Mouse (Mus musculus) left cerebral cortex, postnatal 4 days (tissue): ENCODE results near the gene Cfl2. TPM values are rescaled to one million over a fixed set of nuclear protein-coding genes. Genes with fewer than 3 reads are reported as not detected.
"Not testable (repeated sequence)": the region's sequence is repeated elsewhere in the genome, so short reads cannot be mapped to it uniquely, and the experiment has no call there.

ENCODE experiments used
- DNase-seq: peaks from one replicate; pipeline ENCODE4 v3.0.0-alpha.2; 2022
- intact Hi-C: fragments of 180-260 bp; cut with DNase I; formaldehyde crosslinking; loops from one replicate; pipeline ENCODE4 v1.15.1; 2025
- total RNA-seq, 2 experiments: library from RNA; stranded (reverse); gene quantifications; 2 replicates each; pipeline ENCODE4 v1.2.3; 2021

Gene Cfl2
- 100 to 1,000 TPM; 229 to 245 TPM for total RNA-seq

GRCm38 (mm10) chr12:54862606-54863535, at the start of gene Cfl2:
Cfl2 (minus strand) TSS chr12:54862877.
- DNase-seq: peak; percentile 91
- intact Hi-C loops: no loop called here

GRCm38 (mm10) chr12:54910387-54910786, 47.7 kb upstream of the Cfl2 start:
- DNase-seq: no peak
- intact Hi-C loops: no loop called here

- intact Hi-C loops, DNase-seq: not testable (repeated sequence)
These were observed 29.9 kb upstream of the Cfl2 start for GRCm38 (mm10) chr12:54892559-54892958.

GRCm38 (mm10) chr12:54890426-54890825, 27.7 kb upstream of the Cfl2 start:
- DNase-seq: no peak
- intact Hi-C loops: no loop called here

GRCm38 (mm10) chr12:54887580-54888127, 25.0 kb upstream of the Cfl2 start:
- no peak for DNase-seq
- intact Hi-C loops: loop anchor here (5.0 kb wide), 1 partner anchor 50 kb away; no protein-coding TSS in a partner anchor

- intact Hi-C loops: no loop called here
These were observed 17.0 kb upstream of the Cfl2 start for GRCm38 (mm10) chr12:54879630-54880029.

GRCm38 (mm10) chr12:54879211-54879610, 16.5 kb upstream of the Cfl2 start:
- no peak for DNase-seq
- intact Hi-C loops: no loop called here

More at GRCm38 (mm10) chr12:54879630-54880029, 17.0 kb upstream of the Cfl2 start:
- DNase-seq: peak; percentile 60

GRCm38 (mm10) chr12:54877875-54878274, 15.2 kb upstream of the Cfl2 start:
- no peak for DNase-seq
- intact Hi-C loops: no loop called here

- intact Hi-C loops: no loop called here
These were observed 14.2 kb upstream of the Cfl2 start for GRCm38 (mm10) chr12:54876879-54877278.

GRCm38 (mm10) chr12:54874711-54875110, 12.0 kb upstream of the Cfl2 start:
- intact Hi-C loops: no loop called here
- DNase-seq: no peak

More at GRCm38 (mm10) chr12:54876879-54877278, 14.2 kb upstream of the Cfl2 start:
- no peak for DNase-seq

- intact Hi-C loops: no loop called here
- peak; percentile 63 for DNase-seq
These were observed 579 bp downstream of the Cfl2 start for GRCm38 (mm10) chr12:54861991-54862605.

GRCm38 (mm10) chr12:54859531-54859930, 3.1 kb downstream of the Cfl2 start:
- intact Hi-C loops: no loop called here
- no peak for DNase-seq

GRCm38 (mm10) chr12:54850551-54850950, 12.1 kb downstream of the Cfl2 start:
- DNase-seq: no peak
- intact Hi-C loops: no loop called here

- DNase-seq: no peak
- intact Hi-C loops: no loop called here
These were observed 18.3 kb downstream of the Cfl2 start for GRCm38 (mm10) chr12:54844415-54844814.

- DNase-seq: no peak
- intact Hi-C loops: no loop called here
These were observed 21.1 kb downstream of the Cfl2 start for GRCm38 (mm10) chr12:54841576-54841975.

- DNase-seq: no peak
- intact Hi-C loops: loop anchor here (5.0 to 10.0 kb wide), 2 partner anchors 47 to 145 kb away; partner anchors contain the start of gene Gm20403
These were observed 22.9 kb downstream of the Cfl2 start for GRCm38 (mm10) chr12:54839815-54840214.

GRCm38 (mm10) chr12:54838931-54839330, 23.7 kb downstream of the Cfl2 start:
- intact Hi-C loops: loop anchor here (5.0 to 10.0 kb wide), 2 partner anchors 48 to 146 kb away; partner anchors contain the start of gene Gm20403
- DNase-seq: no peak

- intact Hi-C loops: loop anchor here (5.0 to 10.0 kb wide), 2 partner anchors 51 to 149 kb away; partner anchors contain the start of gene Gm20403
- peak; percentile 13 for DNase-seq
These were observed 26.8 kb downstream of the Cfl2 start for GRCm38 (mm10) chr12:54835608-54836570.

- DNase-seq: peak; percentile 66
- intact Hi-C loops: loop anchor here (5.0 to 10.0 kb wide), 2 partner anchors 52 to 150 kb away; partner anchors contain the start of gene Gm20403
These were observed 27.7 kb downstream of the Cfl2 start for GRCm38 (mm10) chr12:54834925-54835447.
